Mouse (Mus musculus) lung, adult 18-20 months (tissue): ENCODE data around the gene Ece1.

ENCODE experiments used
- DNase-seq, 2 experiments: peaks; one replicate each; pipeline ENCODE4 v3.0.0; 2022; ENCODE audit warnings: mixed read lengths in 2 of 2

Ece1 gene

GRCm38 (mm10) chr4:137993291-137993758, 131.3 kb downstream of the Ece1 start:
- DNase-seq, result peak; percentile 97 to 99

DNA sequence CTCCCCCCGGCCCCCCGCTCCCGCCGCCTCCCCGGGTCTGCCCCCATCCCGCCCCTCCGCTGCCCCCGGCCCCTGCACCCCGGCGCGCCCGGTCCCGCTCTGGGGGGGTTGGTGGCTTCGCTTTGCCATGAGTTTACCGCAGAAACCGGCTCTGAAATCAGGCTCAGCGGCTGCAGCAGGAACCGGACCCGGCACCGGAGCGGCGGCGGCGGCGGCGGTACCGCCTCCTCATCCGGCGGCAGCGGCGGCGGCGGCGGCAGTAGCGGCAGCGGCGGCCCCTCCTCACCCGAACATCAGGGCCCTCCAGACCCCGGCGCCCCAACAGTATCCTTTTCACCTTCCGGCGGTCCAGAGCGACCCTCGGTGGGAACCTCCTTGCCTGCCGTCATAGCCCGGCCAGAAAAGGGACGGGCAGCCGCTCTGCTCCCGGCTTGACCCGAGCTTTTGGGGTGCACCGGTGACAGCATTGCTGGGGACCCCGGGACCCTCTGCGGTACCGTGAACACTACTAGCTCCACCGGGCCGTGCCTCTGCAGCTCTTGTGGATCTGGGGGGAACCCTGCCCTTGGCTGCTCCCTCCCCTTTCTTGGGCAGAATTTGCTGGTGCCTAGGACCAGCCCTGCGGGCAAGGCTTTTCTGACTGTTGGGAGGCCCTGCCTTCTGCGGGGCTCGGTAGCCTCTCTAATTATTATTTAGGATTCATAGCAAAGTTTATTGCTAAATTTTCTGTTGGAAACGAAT, 132.0 kb downstream of the Ece1 start:
- peak; percentile 39 to 41 for DNase-seq

DNA sequence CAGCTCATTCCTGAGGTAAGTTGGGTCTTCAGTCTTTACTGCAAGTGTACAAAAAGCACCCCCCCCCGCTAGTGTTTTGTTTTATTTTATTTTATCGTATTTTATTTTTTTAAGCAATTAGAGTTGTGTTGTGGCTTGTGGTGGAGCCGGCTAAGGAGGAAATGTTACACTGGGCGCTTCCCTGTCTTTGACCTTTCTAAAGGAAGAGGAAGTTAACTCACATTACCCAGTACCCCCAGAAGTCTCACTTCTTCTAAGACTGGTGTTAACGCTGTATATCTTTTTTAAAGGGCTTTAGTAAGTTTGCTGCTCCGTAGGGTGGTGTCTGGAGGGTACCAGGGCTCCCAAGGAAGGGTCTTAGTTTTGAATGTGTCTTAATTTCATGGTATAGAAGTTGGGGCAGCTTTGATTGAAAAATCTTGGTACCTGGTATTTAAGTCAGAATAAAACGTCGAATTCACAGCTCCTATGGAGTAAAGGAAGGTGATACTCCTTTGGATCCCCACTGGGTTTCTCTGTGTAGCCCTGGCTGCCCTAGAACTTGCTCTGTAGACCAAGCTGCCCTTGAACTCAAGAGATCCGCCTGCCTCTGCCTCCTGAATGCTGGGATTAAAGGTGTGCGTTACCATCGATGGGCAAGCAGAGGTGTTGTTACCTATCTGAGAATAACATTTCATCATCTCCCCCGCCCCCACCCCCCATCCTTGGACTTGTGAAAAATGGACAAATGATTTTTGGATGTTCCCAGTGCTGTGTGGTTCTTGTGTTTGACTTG, 132.7 kb downstream of the Ece1 start:
- DNase-seq, result peak in 1 of 2 experiments; percentile 23

DNA sequence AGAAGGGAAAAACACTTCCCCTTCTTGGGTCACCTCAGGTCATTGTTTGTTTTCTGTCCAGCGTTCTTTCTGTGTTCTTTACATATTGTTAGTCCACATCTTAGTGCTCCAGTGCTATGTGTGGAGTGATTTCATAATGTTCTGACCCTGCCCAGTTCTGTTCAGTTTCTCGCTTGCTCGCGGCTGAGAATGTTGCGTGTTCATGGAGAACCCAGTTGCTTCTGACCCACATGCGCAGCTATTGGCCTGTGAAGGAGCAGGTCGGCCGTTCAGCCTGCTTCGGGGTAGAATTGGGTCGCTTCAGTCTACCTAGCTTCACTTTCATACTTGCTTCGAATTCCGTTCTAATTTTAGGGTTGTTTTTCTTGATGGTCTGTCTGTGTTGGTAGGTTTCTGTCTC, 133.4 kb downstream of the Ece1 start:
- peak; percentile 58 to 73 for DNase-seq

- DNase-seq, result no peak
Observed at GRCm38 (mm10) chr4:137998232-137998631, 136.2 kb downstream of the Ece1 start.

DNA sequence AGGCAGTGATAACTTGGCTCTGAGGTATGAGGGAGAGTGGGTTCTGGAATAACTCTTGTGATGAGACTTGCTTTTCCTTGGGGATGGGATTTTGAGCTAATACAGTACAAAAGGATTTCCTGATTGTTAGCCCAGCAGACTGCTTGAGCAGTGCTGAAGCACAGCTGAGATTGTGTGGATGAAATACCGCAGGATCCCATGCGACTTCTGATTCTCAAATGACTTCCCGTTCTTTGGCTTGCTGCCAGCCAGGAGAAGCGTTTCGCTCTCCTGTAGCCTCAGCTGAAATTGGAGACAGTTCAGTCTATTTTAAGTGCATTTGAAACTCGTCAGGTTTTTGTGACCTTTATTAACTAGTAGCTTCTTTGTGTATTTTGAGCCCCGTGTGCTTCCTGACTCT, 138.6 kb downstream of the Ece1 start:
- DNase-seq, result peak in 1 of 2 experiments; percentile 29

DNA sequence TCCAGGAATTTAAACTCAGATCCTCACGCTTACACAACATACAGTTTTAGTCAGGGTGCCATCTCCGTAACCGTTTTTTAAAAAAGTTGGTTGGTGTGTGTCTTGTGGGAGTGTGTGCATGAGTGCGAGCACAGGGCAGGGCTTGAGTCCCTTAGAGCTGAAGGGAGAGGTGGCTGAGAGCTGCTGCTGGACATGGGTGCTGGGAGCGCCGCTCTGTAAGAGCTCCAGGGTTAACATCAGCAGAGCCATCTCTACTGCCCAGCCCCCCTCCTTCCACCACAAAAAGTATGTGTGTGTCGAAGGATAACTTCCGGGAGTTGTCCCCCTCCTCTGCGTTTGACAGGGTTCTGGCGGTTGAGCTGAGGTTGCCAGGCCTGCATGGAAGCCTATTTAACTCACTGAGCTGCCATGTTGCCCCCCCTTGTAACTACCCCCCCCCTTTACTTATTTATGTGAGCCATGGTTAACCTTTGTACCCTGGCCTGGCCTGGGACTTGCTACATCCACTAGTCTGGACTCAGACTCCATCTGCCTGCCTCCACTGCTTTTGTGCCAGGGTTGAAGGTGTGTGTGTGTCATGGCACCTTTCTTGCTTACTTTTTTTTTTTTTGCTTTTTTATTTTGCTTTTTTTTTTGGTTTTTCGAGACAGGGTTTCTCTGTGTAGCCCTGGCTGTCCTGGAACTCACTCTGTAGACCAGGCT, 142.0 kb downstream of the Ece1 start:
- DNase-seq, result no peak

- DNase-seq, result no peak
Observed at GRCm38 (mm10) chr4:138005781-138006180, 143.7 kb downstream of the Ece1 start.

DNA sequence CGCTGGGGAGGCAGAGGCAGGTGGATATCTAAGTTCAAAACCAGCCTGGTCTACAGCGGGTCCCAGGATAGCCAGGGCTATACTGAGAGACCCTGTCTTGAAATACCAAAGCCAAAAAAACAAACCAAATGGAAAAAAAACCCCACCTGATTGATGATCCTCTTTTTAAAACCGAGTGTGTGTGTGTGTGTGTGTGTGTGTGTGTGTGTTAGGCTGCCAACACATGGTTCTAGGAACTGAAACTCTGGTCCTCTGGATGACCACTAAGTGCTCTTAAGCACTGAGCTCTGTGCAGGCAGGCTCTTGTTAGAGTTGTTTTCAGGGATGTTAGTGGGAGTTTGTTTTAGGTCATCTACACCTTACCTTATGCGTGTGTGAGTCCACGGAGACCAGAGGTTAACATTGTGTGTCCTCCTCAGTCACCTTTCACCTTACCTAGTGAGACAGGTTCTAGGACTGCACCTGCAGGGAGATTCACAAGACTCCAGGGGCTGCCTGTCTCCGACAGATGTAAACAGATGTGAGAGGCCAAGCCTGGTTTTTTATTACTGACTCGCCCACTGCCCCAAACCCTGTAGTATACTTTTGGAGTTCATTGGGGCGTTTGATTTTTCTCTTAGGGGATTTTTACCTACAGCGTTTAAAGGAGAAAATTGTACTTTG, 145.0 kb downstream of the Ece1 start:
- DNase-seq, result no peak

DNA sequence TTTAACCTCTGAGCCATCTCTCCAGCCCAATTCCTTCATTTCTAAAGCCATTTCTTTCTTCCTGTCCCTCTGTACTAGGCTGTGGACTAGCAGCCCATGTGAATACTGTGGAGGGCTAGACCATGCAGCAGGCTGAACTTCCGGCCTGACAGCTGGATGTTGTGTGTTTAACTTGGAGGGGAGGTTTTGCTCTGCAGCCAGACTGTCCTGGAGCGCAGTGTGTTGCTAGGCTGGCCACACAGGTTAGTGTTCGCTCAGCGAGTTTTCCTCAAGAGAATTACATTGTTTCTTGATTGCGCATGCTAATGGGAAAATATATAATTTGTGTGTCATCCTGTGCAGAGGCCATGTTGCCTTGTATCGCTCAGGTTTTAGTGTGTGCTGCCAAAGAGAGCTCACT, 146.6 kb downstream of the Ece1 start:
- DNase-seq, result no peak

- DNase-seq, result no peak
Observed at GRCm38 (mm10) chr4:138009786-138010502, 147.9 kb downstream of the Ece1 start.

GRCm38 (mm10) chr4:138013723-138014479, 151.9 kb downstream of the Ece1 start:
- no peak for DNase-seq
